ENCODE assay signal across 8 mouse cellular contexts in the genomic region with DNA sequence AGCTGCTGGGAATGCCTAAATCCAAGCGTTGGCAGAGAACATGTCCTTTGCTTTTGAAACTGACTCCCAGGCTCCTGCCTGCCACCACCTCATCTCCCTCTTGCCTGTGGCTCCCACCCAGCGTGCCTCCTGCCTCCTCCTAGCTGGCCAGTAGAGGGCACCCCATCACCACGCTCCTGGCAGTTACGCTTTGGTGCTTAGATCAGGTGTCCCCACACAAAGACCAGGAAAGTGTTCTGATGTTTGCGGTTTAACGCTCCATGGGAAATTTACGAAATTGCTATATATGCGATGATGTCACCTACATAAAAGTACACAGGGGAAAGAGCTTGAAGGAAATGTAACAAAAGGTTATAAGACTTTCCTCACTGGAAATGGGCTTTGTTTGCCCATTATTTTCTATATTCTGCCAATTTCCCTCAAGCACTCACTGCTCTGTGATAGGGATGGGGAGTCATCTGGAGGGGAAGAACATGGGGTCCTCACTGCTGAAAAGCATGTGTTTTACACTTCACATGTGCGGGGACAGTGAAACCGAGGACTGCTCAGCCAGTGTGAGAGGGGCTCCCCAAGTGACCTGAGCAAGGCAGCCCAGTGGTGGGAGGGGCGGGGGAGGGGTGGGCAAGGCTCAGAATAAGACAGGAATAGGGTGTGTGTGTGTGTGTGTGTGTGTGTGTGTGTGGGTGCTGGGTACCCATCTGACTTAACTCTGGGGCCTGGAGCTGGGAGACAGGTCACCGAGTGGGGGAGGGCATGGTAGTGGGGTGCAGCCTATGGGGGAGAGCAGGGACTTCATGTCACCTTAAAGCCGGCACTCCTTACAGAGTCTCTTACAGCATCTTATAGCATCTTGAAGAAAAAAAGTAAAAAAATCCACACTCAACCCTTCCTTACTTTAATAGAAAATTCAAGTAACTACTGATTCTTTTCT.
DNase-seq lines count a peak whose midpoint lies in the region; ATAC-seq and TF ChIP-seq lines count a peak whose summit lies in the region.

No protein-coding gene starts in this region.

- TF ChIP-seq POLR2A in bone marrow macrophage, adult 2 months (IDR thresholded peaks at IDR 0.05; ENCODE audit: borderline replicate concordance, low read depth, low read length): no peak
- TF ChIP-seq POLR2A in embryonic fibroblast, embryonic 13.5 days (IDR thresholded peaks at IDR 0.05; ENCODE audit: low read depth, low read length): no peak

- WGBS in heart, embryonic 15.5 days: 32% methylated on average over 13 of the region's 13 CpGs
- 36% methylated on average over 13 of the region's 13 CpGs for WGBS in liver, embryonic 11.5 days

- ATAC-seq in heart, embryonic 15.5 days (replicated peaks; ENCODE audit: insufficient number of reproducible peaks, insufficient read depth, low FRiP score, low read depth): 0 out of 2 replicates have a peak, but pooled peaks have one; percentile 60
- peak; percentile 71 for ATAC-seq in liver, embryonic 11.5 days (replicated peaks; ENCODE audit: low FRiP score)

- peaks cover 16% of the 10 kb centered on the region for H3K36me3 ChIP-seq in heart, embryonic 15.5 days
- peaks cover 11% of the 10 kb centered on the region; the same call in 1 of the 2 replicates for H3K36me3 ChIP-seq in liver, embryonic 11.5 days (ENCODE audit: control insufficient read depth, insufficient read depth, low read length)
- H3K36me3 ChIP-seq in splenic B cell, adult 2 months (ENCODE audit: control insufficient read depth, insufficient read depth, low read length, poor library complexity, severe bottlenecking): no peaks in the 10 kb centered on the region

- H3K27ac ChIP-seq in bone marrow macrophage, adult 2 months (ENCODE audit: insufficient read depth, low read depth, low read length): no peak overlapping the region
- H3K27ac ChIP-seq in embryonic fibroblast, embryonic 13.5 days (ENCODE audit: insufficient read depth, low read length): no peak overlapping the region
- H3K27ac ChIP-seq in heart, embryonic 15.5 days: no peak overlapping the region
- H3K27ac ChIP-seq in liver, embryonic 11.5 days (ENCODE audit: low read depth, low read length): no peak overlapping the region

- no peak overlapping the region for H3K9ac ChIP-seq in heart, embryonic 15.5 days
- no peak overlapping the region for H3K9ac ChIP-seq in liver, embryonic 11.5 days (ENCODE audit: low read depth, low read length)

- DNase-seq in CD4-positive helper T cell, adult 2 months (ENCODE audit: low read depth, low spot score): peak; percentile 77
- peak; percentile 90 for DNase-seq in kidney, postnatal 10 days
- peak; percentile 78 for DNase-seq in liver, embryonic 11.5 days (ENCODE audit: low spot score)
- peak; percentile 63 to 79 for DNase-seq in natural killer cell, adult 2 months (ENCODE audit: low spot score in 2 of 2)
- peak; percentile 87 for DNase-seq in splenic B cell, adult 2 months (ENCODE audit: low read depth, low spot score)

- H3K4me2 ChIP-seq in heart, embryonic 15.5 days: no peak overlapping the region
- H3K4me2 ChIP-seq in liver, embryonic 11.5 days: no peak overlapping the region

- no peaks in the 10 kb centered on the region for H3K9me3 ChIP-seq in heart, embryonic 15.5 days (replicated peaks)
- H3K9me3 ChIP-seq in liver, embryonic 11.5 days (ENCODE audit: control insufficient read depth, low read length): no peaks in the 10 kb centered on the region

- peaks cover 8% of the 10 kb centered on the region for H3K4me1 ChIP-seq in bone marrow macrophage, adult 2 months (ENCODE audit: control insufficient read depth, insufficient read depth, low read length)
- no peaks in the 10 kb centered on the region; the same call in 1 of the 2 replicates for H3K4me1 ChIP-seq in embryonic fibroblast, embryonic 13.5 days (ENCODE audit: control insufficient read depth, insufficient read depth, low read length)
- no peaks in the 10 kb centered on the region; the same call in 1 of the 2 replicates for H3K4me1 ChIP-seq in heart, embryonic 15.5 days (replicated peaks)
- peaks cover 3% of the 10 kb centered on the region for H3K4me1 ChIP-seq in liver, embryonic 11.5 days (replicated peaks; ENCODE audit: control insufficient read depth, insufficient read depth, low read length)

- no peaks in the 10 kb centered on the region for H3K27me3 ChIP-seq in heart, embryonic 15.5 days
- no peaks in the 10 kb centered on the region for H3K27me3 ChIP-seq in liver, embryonic 11.5 days (replicated peaks; ENCODE audit: control insufficient read depth, insufficient read depth, low read length)
- H3K27me3 ChIP-seq in splenic B cell, adult 2 months (ENCODE audit: control insufficient read depth, insufficient read depth, low read length, poor library complexity, severe bottlenecking): no peaks in the 10 kb centered on the region

- peak; percentile 82 for TF ChIP-seq CTCF in bone marrow macrophage, adult 2 months (IDR thresholded peaks at IDR 0.05; ENCODE audit: low read depth, low read length)
- TF ChIP-seq CTCF in embryonic fibroblast, embryonic 13.5 days (IDR thresholded peaks at IDR 0.05; ENCODE audit: borderline replicate concordance, insufficient read depth, low read length): peak; percentile 100

- no peak overlapping the region for H3K4me3 ChIP-seq in bone marrow macrophage, adult 2 months (ENCODE audit: insufficient read depth, low read length)
- no peak overlapping the region for H3K4me3 ChIP-seq in embryonic fibroblast, embryonic 13.5 days (ENCODE audit: insufficient read depth, low read length)
- H3K4me3 ChIP-seq in heart, embryonic 15.5 days: no peak overlapping the region
- no peak overlapping the region for H3K4me3 ChIP-seq in liver, embryonic 11.5 days (ENCODE audit: low read depth, low read length)
